Mouse (Mus musculus): ENCODE measurements around the gene Ttc30b. TPM values are rescaled to one million over a fixed set of nuclear protein-coding genes. Genes with fewer than 3 reads are reported as not detected.
"Not testable (repeated sequence)": the region's sequence is repeated elsewhere in the genome, so short reads cannot be mapped to it uniquely, and the experiment has no call there.

The Ttc30b gene
- total RNA-seq (2021), result 10 to 100 TPM; 13.6 to 14.9 TPM

DNA sequence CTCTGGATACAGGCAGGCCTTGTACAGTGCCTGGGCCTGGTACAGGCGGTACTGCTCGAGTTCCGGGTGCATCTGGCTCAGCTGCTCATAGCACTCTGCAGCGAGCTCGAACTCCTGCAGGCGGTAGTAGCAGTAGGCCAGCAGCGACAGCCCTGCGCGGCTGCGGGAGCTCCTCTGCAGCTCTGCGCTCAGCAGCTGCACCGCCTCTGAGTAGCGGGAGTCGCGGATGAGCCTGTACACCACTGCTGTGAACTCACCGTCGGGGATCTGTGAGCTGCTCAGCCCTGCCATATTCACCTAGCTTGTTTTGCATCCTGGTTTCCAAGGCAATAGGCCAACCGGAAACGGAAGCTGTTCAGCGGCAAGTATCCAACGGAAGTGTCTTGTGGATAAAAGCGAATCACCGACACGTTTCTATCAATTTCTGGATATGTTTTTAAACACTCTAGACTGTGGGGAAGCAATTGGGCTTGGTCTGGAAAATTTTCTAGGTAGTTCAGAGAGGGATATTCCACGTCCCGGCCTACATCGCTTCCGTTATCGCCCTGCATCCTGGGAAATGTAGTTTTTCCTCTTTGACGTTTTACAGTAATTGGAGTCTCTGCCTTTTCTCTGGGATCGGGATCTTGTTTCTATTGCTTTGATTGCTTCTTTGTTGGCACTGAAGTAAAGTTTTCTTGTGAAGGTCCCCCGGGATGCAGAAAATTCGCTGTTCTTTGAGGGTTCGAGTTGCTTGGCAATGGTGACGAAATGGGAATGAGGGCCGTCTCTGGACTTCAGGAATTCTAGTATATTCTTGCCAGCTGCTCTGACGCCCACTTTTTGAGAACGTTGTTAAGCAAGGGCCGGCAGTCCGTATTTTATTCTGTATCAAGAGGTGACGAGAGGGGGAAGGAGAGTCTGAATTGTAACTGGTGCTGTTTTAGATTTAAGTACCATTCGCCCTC lies at the start of gene Ttc30b:
Ttc30b (minus strand) TSS at position 469 of the 947 bp plus-strand sequence.
- peak; percentile 89 to 93 for DNase-seq
- intact Hi-C loops (cut with DNase I), result no loop called here

DNA sequence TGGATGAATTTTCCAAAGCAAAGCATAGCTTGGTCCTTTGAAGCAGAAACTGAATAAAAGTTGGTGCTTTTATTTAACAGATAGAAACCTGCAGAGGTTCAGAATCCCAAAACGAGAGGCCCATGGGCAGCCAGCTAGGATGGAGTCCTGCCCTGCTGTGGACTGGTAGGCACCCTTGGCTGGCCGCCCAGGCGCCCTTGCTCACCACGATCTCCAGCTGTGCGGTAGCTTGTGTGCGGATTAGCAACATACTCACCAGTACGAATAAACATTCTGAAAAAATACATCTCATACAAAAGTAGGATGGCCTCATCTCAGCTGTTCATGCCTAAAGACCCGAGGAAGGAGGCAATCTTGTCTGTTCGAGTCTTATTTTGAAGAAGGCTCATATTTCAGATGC lies 49.4 kb upstream of the Ttc30b start:
- intact Hi-C loops (cut with DNase I), result loop anchor here (5.0 kb wide), 1 partner anchor 125 kb away; no protein-coding TSS in a partner anchor
- DNase-seq, result no peak

DNA sequence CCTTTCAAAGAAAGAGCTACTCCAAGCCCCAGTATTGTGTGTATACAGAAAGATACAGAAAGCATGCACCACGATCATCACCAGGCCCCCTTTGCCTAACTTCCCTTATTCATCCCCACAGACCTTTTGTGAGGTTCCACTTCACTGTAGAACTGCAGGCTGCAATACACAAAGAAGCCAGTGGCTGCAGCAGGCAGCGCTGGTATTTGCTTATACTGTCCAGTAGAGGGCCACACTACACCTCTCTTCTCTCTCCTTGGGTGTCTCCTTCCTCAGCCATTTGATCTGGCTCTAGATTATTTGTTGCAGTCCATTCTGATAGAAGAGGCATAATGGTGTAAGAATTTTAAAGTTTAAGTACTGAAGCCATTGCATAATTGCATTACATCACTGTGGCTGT lies 46.7 kb upstream of the Ttc30b start:
- peak; percentile 58 to 70 for DNase-seq
- intact Hi-C loops (cut with DNase I), result loop anchor here (5.0 kb wide), 1 partner anchor 127 kb away; no protein-coding TSS in a partner anchor

DNA sequence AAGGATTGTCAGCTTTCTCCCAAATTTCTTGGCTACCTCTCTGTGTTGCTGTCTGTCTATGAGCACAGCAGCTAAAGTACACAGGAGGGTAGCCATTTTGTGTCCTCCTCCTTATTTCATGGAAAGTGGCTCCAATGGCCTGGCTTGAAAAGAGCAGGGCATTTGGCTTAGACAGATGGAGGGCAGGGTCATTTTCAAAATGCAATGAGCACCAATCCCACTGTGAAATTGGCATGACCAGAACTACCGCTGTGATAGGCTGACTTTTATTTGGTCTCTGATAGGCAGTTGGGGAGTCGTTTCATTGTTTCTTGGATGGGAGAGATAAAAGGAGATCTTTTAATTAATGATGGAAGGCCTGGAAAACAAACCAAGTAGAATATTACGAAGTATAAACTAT lies 45.5 kb upstream of the Ttc30b start:
- DNase-seq, result no peak
- intact Hi-C loops (cut with DNase I), result no loop called here

DNA sequence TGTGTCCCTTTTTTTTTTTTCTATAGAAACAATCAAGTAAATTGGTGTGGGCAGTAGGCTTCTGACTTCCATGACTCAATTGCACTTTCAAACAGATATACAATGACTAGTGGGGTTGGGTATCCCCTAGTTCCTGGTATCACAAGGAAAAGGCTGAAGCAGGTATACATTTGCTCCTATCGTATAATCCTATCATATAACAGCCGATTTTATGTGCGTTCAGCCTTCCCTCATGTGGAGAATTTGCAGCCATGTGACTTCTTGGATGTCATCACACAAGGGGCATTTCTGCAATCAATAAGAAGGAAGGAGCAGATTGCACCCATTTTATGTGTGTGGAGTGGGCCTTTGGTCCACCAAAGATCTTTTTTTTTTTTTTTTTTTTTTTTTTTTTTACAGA lies 44.7 kb upstream of the Ttc30b start:
- intact Hi-C loops (cut with DNase I), result no loop called here
- DNase-seq, result no peak

- no peak for DNase-seq
- intact Hi-C loops (cut with DNase I), result no loop called here
These were observed 44.2 kb upstream of the Ttc30b start for GRCm38 (mm10) chr2:75982626-75983025.

- intact Hi-C loops (cut with DNase I), result not testable (repeated sequence)
- DNase-seq, result peak; percentile 87
These were observed 43.2 kb upstream of the Ttc30b start, which contains the start of gene Ttc30a1 for GRCm38 (mm10) chr2:75981440-75982081. Ttc30a1 (minus strand) TSS chr2:75981967.

DNA sequence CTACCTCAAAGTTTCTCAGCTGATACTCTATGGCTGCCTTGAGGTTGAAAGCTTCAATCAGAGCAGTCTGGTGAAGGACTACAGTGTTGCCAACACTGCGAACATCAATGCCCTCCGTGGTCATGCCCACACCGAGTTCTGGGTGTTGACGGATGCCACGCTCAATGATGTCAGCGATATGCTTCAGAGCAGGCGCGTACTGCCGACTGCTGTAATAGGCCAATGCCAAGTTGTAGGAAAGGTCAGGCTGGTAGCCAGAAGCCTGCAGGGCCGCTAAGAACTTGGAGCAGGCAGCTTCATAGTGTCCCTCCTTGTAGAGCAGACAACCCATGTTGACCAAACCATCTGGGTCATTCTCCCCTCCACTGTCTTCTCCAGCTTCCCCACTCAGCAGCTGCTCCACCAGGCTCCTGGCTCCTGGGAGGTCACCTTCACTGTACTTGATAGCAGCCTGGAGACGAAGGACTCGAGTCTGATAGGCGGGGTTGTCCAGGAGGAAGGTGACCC lies 42.6 kb upstream of the Ttc30b start:
- intact Hi-C loops (cut with DNase I); DNase-seq: not testable (repeated sequence)

GRCm38 (mm10) chr2:75977752-75978368 lies 39.5 kb upstream of the Ttc30b start, which contains the start of gene Ttc30a2:
Ttc30a2 (minus strand) TSS chr2:75978170.
- intact Hi-C loops (cut with DNase I), result not testable (repeated sequence)
- DNase-seq, result peak; percentile 58 to 80

DNA sequence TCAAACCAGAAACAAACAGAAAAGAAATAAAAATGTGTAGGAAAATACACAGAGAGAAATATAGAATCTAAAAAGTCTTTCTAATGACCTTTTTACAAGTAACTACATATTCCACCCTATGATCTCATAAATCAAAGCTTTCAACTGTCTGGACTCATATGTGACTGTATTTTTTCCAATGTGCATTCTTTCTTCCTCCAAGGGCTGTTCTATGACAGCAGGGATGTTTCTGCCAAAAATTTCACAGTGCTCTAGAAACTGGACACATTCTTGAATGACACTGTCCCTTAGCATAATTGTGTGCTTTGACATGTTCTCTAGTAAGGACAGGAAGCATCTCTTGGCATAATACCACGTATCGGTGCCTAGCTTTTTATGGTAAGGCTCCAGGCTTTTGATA lies 37.7 kb upstream of the Ttc30b start:
- DNase-seq; intact Hi-C loops (cut with DNase I): not testable (repeated sequence)

GRCm38 (mm10) chr2:75974131-75974530 lies 35.7 kb upstream of the Ttc30b start:
- DNase-seq, result no peak
- intact Hi-C loops (cut with DNase I), result no loop called here

- DNase-seq, result peak; percentile 77 to 84
- intact Hi-C loops (cut with DNase I), result loop anchor here (1.0 to 10.0 kb wide), 4 partner anchors 82 to 362 kb away; no protein-coding TSS in a partner anchor
These were observed 26.6 kb upstream of the Ttc30b start for GRCm38 (mm10) chr2:75964972-75965371.

GRCm38 (mm10) chr2:75964512-75964911 lies 26.1 kb upstream of the Ttc30b start:
- DNase-seq, result peak; percentile 79 to 82
- intact Hi-C loops (cut with DNase I), result loop anchor here (2.0 to 10.0 kb wide), 3 partner anchors 178 to 362 kb away; no protein-coding TSS in a partner anchor

GRCm38 (mm10) chr2:75964051-75964450 lies 25.7 kb upstream of the Ttc30b start:
- intact Hi-C loops (cut with DNase I), result loop anchor here (2.0 to 10.0 kb wide), 3 partner anchors 177 to 361 kb away; no protein-coding TSS in a partner anchor
- DNase-seq, result no peak

GRCm38 (mm10) chr2:75963211-75963840 lies 24.9 kb upstream of the Ttc30b start:
- intact Hi-C loops (cut with DNase I), result loop anchor here (10.0 kb wide), 1 partner anchor 279 kb away; no protein-coding TSS in a partner anchor
- no peak for DNase-seq

- intact Hi-C loops (cut with DNase I), result loop anchor here (10.0 kb wide), 1 partner anchor 276 kb away; no protein-coding TSS in a partner anchor
- DNase-seq, result peak; percentile 42 to 63
These were observed 22.3 kb upstream of the Ttc30b start for GRCm38 (mm10) chr2:75960366-75961330.

DNA sequence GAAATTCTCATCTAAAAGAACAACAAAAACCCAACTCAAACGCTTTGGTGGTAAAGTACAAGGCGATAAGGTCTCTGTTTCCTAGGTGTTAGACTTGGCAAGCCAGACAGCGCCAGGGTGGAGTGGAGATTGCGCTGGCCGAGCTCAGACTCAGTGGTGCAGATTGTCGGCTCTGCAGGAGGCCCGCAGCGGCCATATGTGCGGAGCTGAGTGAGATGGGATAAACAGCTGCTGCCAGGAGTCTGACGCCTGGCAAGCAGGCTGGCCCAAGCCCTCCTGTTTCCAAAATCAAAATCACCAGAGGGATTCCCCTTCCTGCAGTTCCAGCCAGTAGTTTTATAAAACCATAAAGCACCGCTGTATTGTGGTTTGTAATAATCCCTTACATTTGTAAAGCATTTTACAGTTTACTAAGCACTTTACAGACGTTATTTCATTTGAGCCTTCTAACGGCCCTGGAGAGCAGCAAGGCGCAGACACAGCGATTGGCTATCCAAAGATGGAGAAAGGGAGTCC lies 21.5 kb upstream of the Ttc30b start:
- intact Hi-C loops (cut with DNase I), result loop anchor here (10.0 kb wide), 1 partner anchor 275 kb away; no protein-coding TSS in a partner anchor
- DNase-seq, result peak; percentile 48 to 54

DNA sequence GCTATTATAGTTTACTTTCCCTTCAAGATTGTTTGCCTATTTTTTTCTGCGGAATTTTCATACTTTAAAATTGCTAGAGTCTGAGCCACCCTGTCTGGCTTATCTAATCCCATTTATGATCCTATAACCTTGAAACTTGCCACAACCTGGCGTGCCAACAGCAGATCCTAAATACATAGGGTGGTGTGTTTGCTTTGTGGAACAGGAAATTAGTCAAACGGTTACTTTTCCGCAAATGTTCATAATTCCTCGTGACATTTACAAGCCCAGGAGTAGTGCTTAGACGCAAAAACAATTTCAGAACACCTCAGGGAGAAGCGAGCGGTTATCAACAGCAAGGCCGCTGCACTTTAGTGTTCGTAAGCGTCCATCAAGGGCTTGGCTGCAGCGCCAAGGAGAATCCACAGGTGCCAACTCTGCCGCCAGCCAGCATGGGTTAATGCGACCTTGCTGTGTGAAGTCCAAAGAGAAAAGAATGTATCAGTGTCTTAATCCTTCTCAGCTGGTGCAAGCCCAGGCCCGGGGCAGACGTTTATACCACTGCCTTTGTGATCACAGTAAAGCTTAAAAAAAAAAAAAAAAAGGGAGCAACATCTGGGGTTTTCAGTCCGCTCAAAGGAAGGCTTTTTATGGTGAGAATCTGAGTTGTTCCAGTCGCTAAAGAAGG lies 20.9 kb upstream of the Ttc30b start:
- DNase-seq, result peak; percentile 47 to 52
- intact Hi-C loops (cut with DNase I), result no loop called here

All from heart, postnatal 10 days (tissue).